Mouse (Mus musculus) neutrophil, adult 5-6 weeks (primary cell): ENCODE measurements around the gene Mlana. TPM values are rescaled to one million over a fixed set of nuclear protein-coding genes. Genes with fewer than 3 reads are reported as not detected.
A peak's percentile ranks its signal among the peaks of the same experiment; 100 is the strongest.

Source experiments
- ATAC-seq: fragments of 151-379, 151-347 bp; 2 replicates; pipeline ENCODE4 v1.8.0; 2017; ENCODE audit warnings: mild to moderate bottlenecking, moderate TSS enrichment; ENCODE audit not compliant: insufficient number of reproducible peaks, poor library complexity, low FRiP score, severe bottlenecking; ENCODE audit errors: extremely low read depth
- total RNA-seq: library from RNA; stranded (forward); fragments of 200-1000 nt; gene quantifications from 2 replicates; pipeline ENCODE4 v1.2.3, GENCODE M21; 2017

Mlana gene
- total RNA-seq, 1 experiment from 2014 or later, result not detected

- ATAC-seq, result no peak
Measured at GRCm38 (mm10) chr19:29671160-29671559, 26.5 kb upstream of the Mlana start.

GRCm38 (mm10) chr19:29672660-29673059 lies 25.0 kb upstream of the Mlana start:
- no peak for ATAC-seq

GRCm38 (mm10) chr19:29674946-29675345 lies 22.7 kb upstream of the Mlana start:
- no peak for ATAC-seq

GRCm38 (mm10) chr19:29675562-29676078 lies 22.0 kb upstream of the Mlana start:
- ATAC-seq, result peak; percentile 47; the same call in 1 of the 2 replicates

- ATAC-seq, result no peak
Measured at GRCm38 (mm10) chr19:29676479-29677193, 21.0 kb upstream of the Mlana start.

- peak; percentile 68; the same call in 1 of the 2 replicates for ATAC-seq
Measured at GRCm38 (mm10) chr19:29678181-29678778, 19.3 kb upstream of the Mlana start.

- no peak for ATAC-seq
Measured at GRCm38 (mm10) chr19:29680182-29681152, 17.2 kb upstream of the Mlana start.

- ATAC-seq, result peak; percentile 77
Measured at GRCm38 (mm10) chr19:29683844-29684540, 13.6 kb upstream of the Mlana start.

- ATAC-seq, result no peak
Measured at GRCm38 (mm10) chr19:29695071-29695470, 2.6 kb upstream of the Mlana start.

- no peak for ATAC-seq
Measured at GRCm38 (mm10) chr19:29696309-29696708, 1.3 kb upstream of the Mlana start.

GRCm38 (mm10) chr19:29696840-29697239 lies 784 bp upstream of the Mlana start:
- no peak for ATAC-seq

- no peak for ATAC-seq
Measured at GRCm38 (mm10) chr19:29701707-29702106, 4.1 kb downstream of the Mlana start.

- ATAC-seq, result no peak
Measured at GRCm38 (mm10) chr19:29704436-29704835, 6.8 kb downstream of the Mlana start.

GRCm38 (mm10) chr19:29707314-29707898 lies 9.8 kb downstream of the Mlana start:
- no peak for ATAC-seq

- ATAC-seq, result peak; percentile 46; the same call in 1 of the 2 replicates
Measured at GRCm38 (mm10) chr19:29708003-29708402, 10.4 kb downstream of the Mlana start.

- ATAC-seq, result no peak
Measured at GRCm38 (mm10) chr19:29708461-29708860, 10.8 kb downstream of the Mlana start.

GRCm38 (mm10) chr19:29709461-29709860 lies 11.8 kb downstream of the Mlana start:
- ATAC-seq, result no peak

GRCm38 (mm10) chr19:29713451-29713850 lies 15.8 kb downstream of the Mlana start:
- no peak for ATAC-seq
